Mouse (Mus musculus) stomach, postnatal 0 days (tissue): Measurements from ENCODE around the gene Chrm1. TPM values are rescaled to one million over a fixed set of nuclear protein-coding genes. Genes with fewer than 3 reads are reported as not detected.

ENCODE experiments used
- ATAC-seq: fragments of 200-750 bp; cut with Nextera tagmentation; 2 replicates; pipeline ENCODE4 v1.8.0; 2017; ENCODE audit not compliant: low FRiP score, low TSS enrichment
- DNase-seq: peaks from one replicate; pipeline ENCODE4 v3.0.0-alpha.2; 2016; ENCODE audit warnings: low spot score
- H3K27ac ChIP-seq: fragments of 300-500 bp; sonication (generic); replicated peaks from 2 replicates; pipeline ENCODE4 v1.5.1; 2014; ENCODE audit warnings: mild to moderate bottlenecking, control low read depth
- H3K27me3 ChIP-seq: fragments of 300-500 bp; sonication (generic); 2 replicates; pipeline ENCODE4 v1.6.1; 2014; ENCODE audit warnings: low read length; ENCODE audit not compliant: control insufficient read depth, insufficient read depth
- H3K36me3 ChIP-seq: fragments of 300-500 bp; sonication (generic); 2 replicates; pipeline ENCODE4 v1.6.1; 2014; ENCODE audit warnings: low read length, mixed read lengths; ENCODE audit not compliant: control insufficient read depth, insufficient read depth
- H3K4me1 ChIP-seq: fragments of 300-500 bp; sonication (generic); replicated peaks from 2 replicates; pipeline ENCODE4 v1.6.1; 2014; ENCODE audit warnings: antibody characterized with exemption; ENCODE audit not compliant: control insufficient read depth, insufficient read depth
- H3K4me2 ChIP-seq: fragments of 300-500 bp; sonication (generic); replicated peaks from 2 replicates; pipeline ENCODE4 v1.6.1; 2014; ENCODE audit warnings: low read depth, mild to moderate bottlenecking, control low read depth, moderate library complexity
- H3K4me3 ChIP-seq: fragments of 300-500 bp; sonication (generic); 2 replicates; pipeline ENCODE4 v1.5.1; 2014; ENCODE audit warnings: low read depth, low read length, control low read depth
- H3K9ac ChIP-seq: fragments of 300-500 bp; sonication (generic); 2 replicates; pipeline ENCODE4 v1.6.1; 2014; ENCODE audit warnings: mild to moderate bottlenecking, low read length, control low read depth, mixed read lengths
- H3K9me3 ChIP-seq: fragments of 300-500 bp; sonication (generic); 2 replicates; pipeline ENCODE4 v1.6.1; 2016; ENCODE audit warnings: low read length; ENCODE audit not compliant: control insufficient read depth
- CTCF ChIP-seq: IDR thresholded peaks from 2 replicates; pipeline ENCODE4 v1.5.1; 2016; ENCODE audit warnings: antibody characterized with exemption, low read depth, mild to moderate bottlenecking, moderate library complexity
- EP300 ChIP-seq: optimal IDR thresholded peaks from 2 replicates; pipeline ENCODE3; 2016; ENCODE audit warnings: antibody characterized with exemption
- WGBS: fragments of 180-500 bp; shearing (Covaris S2); extraction: QIAGEN DNeasy Blood & Tissue Kit; methylation state at CpG from one replicate; pipeline ENCODE4 v1.1.7; 2014; 5-methylcytosine and 5-hydroxymethylcytosine counted together
- polyA plus RNA-seq: library from polyadenylated mRNA; unstranded; fragments of >200 nt; fragmentation: Nextera tagmentation; extraction: Ambion mirVana; gene quantifications from 2 replicates; pipeline ENCODE4 v1.2.1, GENCODE M21; 2015

Gene Chrm1
- 1.4 and 1.8 TPM in 2 replicates for polyA plus RNA-seq

GRCm38 (mm10) chr19:8663360-8663839 lies at the start of gene Chrm1:
TSS of gene Chrm1 (plus strand) at chr19:8663789.
- Histone ChIP-seq H3K4me3 (peak within 1 kb of the TSS; percentile 19), H3K4me1 (peaks cover 4% of the 10 kb centered on the region; the same call in 1 of the 2 replicates), H3K9me3 (no peaks in the 10 kb centered on the region), H3K27ac (0 out of 2 replicates have a peak within 1 kb of the TSS, but pooled peaks have one; percentile 13), H3K27me3 (no peaks in the 10 kb centered on the region), H3K4me2 (peak within 1 kb of the TSS; percentile 92), H3K9ac (peak within 1 kb of the TSS; percentile 35; the same call in 1 of the 2 replicates), H3K36me3 (no peaks in the 10 kb centered on the region)
- 41% methylated on average over 9 of the region's 9 CpGs for WGBS
- TF ChIP-seq EP300 = no peak
- DNase-seq (peak; percentile 36), ATAC-seq (peak; percentile 21)

- Histone ChIP-seq H3K4me1 (no peaks in the 10 kb centered on the region), H3K27me3 (no peaks in the 10 kb centered on the region), H3K9ac (no peak overlapping the region), H3K9me3 (no peaks in the 10 kb centered on the region), H3K4me2 (no peak overlapping the region), H3K27ac (no peak overlapping the region), H3K36me3 (no peaks in the 10 kb centered on the region), H3K4me3 (no peak overlapping the region)
- DNase-seq (no peak), ATAC-seq (no peak)
- 24% methylated on average over 2 of the region's 2 CpGs for WGBS
- TF ChIP-seq CTCF (no peak), EP300 (no peak)
Measured at GRCm38 (mm10) chr19:8614343-8614742, 49.2 kb upstream of the Chrm1 start.

GRCm38 (mm10) chr19:8616314-8616713 lies 47.3 kb upstream of the Chrm1 start:
- TF ChIP-seq EP300 (no peak), CTCF (no peak)
- Histone ChIP-seq H3K27ac (no peak overlapping the region), H3K27me3 (no peaks in the 10 kb centered on the region), H3K9ac (no peak overlapping the region), H3K4me1 (no peaks in the 10 kb centered on the region), H3K9me3 (no peaks in the 10 kb centered on the region), H3K4me3 (no peak overlapping the region), H3K36me3 (no peaks in the 10 kb centered on the region), H3K4me2 (no peak overlapping the region)
- 47% methylated on average over 4 of the region's 4 CpGs for WGBS
- DNase-seq = no peak
- no peak for ATAC-seq

GRCm38 (mm10) chr19:8617904-8618303 lies 45.7 kb upstream of the Chrm1 start, which contains the start of gene Slc22a6:
TSS of gene Slc22a6 (plus strand) at chr19:8618039.
- no peak for DNase-seq
- Histone ChIP-seq H3K4me3 (no peak within 1 kb of the TSS), H3K9ac (no peak within 1 kb of the TSS), H3K4me2 (no peak within 1 kb of the TSS), H3K36me3 (no peaks in the 10 kb centered on the region), H3K27me3 (no peaks in the 10 kb centered on the region), H3K27ac (no peak within 1 kb of the TSS), H3K4me1 (no peaks in the 10 kb centered on the region), H3K9me3 (no peaks in the 10 kb centered on the region)
- TF ChIP-seq CTCF (no peak), EP300 (no peak)
- no peak for ATAC-seq
- 21% methylated on average over 7 of the region's 7 CpGs for WGBS

GRCm38 (mm10) chr19:8621098-8621497 lies 42.5 kb upstream of the Chrm1 start:
- no peaks in the 10 kb centered on the region for H3K9me3 ChIP-seq
- TF ChIP-seq CTCF (no peak), EP300 (no peak)

GRCm38 (mm10) chr19:8630249-8630648 lies 33.3 kb upstream of the Chrm1 start:
- Histone ChIP-seq H3K9ac (no peak overlapping the region), H3K27me3 (no peaks in the 10 kb centered on the region), H3K4me3 (no peak overlapping the region), H3K4me2 (no peak overlapping the region), H3K27ac (no peak overlapping the region), H3K36me3 (no peaks in the 10 kb centered on the region), H3K9me3 (no peaks in the 10 kb centered on the region), H3K4me1 (no peaks in the 10 kb centered on the region)
- ATAC-seq (no peak), DNase-seq (no peak)
- TF ChIP-seq CTCF = no peak
- no peak for TF ChIP-seq EP300
- 73% methylated on average over 2 of the region's 2 CpGs for WGBS

More at GRCm38 (mm10) chr19:8621098-8621497, 42.5 kb upstream of the Chrm1 start:
- no peak overlapping the region for H3K9ac ChIP-seq
- no peaks in the 10 kb centered on the region for H3K4me1 ChIP-seq
- ATAC-seq (no peak), DNase-seq (no peak)
- H3K4me2 ChIP-seq = no peak overlapping the region
- no peak overlapping the region for H3K27ac ChIP-seq
- H3K4me3 ChIP-seq = no peak overlapping the region
- no peaks in the 10 kb centered on the region for H3K36me3 ChIP-seq
- WGBS = 91% methylated on average over 7 of the region's 7 CpGs
- H3K27me3 ChIP-seq = no peaks in the 10 kb centered on the region
